Mouse (Mus musculus): ENCODE measurements around the gene Defb42. TPM values are rescaled to one million over a fixed set of nuclear protein-coding genes. Genes with fewer than 3 reads are reported as not detected.

The Defb42 gene
- total RNA-seq (2015) (not detected in 2 replicates), total RNA-seq (2017) (not detected in 2 replicates)

GRCm38 (mm10) chr14:63046691-63047090, at the start of gene Defb42:
TSS of gene Defb42 (plus strand) at chr14:63046991.
- no peak for ATAC-seq (ENCODE audit: poor library complexity, severe bottlenecking)

GRCm38 (mm10) chr14:62997777-62998176, 49.0 kb upstream of the Defb42 start, which contains the start of gene Defb47:
TSS of gene Defb47 (plus strand) at chr14:62998077.
- no peak for ATAC-seq (ENCODE audit: poor library complexity, severe bottlenecking)

- peak; percentile 27 for ATAC-seq (ENCODE audit: poor library complexity, severe bottlenecking)
Measured at GRCm38 (mm10) chr14:62998977-62999376, 47.8 kb upstream of the Defb42 start.

GRCm38 (mm10) chr14:63002588-63002987, 44.2 kb upstream of the Defb42 start:
- no peak for ATAC-seq (ENCODE audit: poor library complexity, severe bottlenecking)

- ATAC-seq (ENCODE audit: poor library complexity, severe bottlenecking): no peak
Measured at GRCm38 (mm10) chr14:63011471-63011870, 35.3 kb upstream of the Defb42 start, which contains the start of gene Defb43. TSS of gene Defb43 (plus strand) at chr14:63011771.

GRCm38 (mm10) chr14:63013082-63013481, 33.7 kb upstream of the Defb42 start:
- ATAC-seq (ENCODE audit: poor library complexity, severe bottlenecking): no peak

- no peak for ATAC-seq (ENCODE audit: poor library complexity, severe bottlenecking)
Measured at GRCm38 (mm10) chr14:63014667-63015066, 32.1 kb upstream of the Defb42 start.

GRCm38 (mm10) chr14:63020524-63021156, 26.2 kb upstream of the Defb42 start:
- no peak for ATAC-seq (ENCODE audit: poor library complexity, severe bottlenecking)

- ATAC-seq (ENCODE audit: poor library complexity, severe bottlenecking): no peak
Measured at GRCm38 (mm10) chr14:63049910-63050370, 3.1 kb downstream of the Defb42 start, which contains the start of gene Defb30. TSS of gene Defb30 (minus strand) at chr14:63049960.

GRCm38 (mm10) chr14:63050769-63051168, 4.0 kb downstream of the Defb42 start:
- peak; percentile 66 for ATAC-seq (ENCODE audit: poor library complexity, severe bottlenecking)

GRCm38 (mm10) chr14:63054729-63055128, 7.9 kb downstream of the Defb42 start:
- ATAC-seq (ENCODE audit: poor library complexity, severe bottlenecking): no peak

- no peak for ATAC-seq (ENCODE audit: poor library complexity, severe bottlenecking)
Measured at GRCm38 (mm10) chr14:63060361-63060760, 13.6 kb downstream of the Defb42 start.

- ATAC-seq (ENCODE audit: poor library complexity, severe bottlenecking): no peak
Measured at GRCm38 (mm10) chr14:63062184-63062583, 15.4 kb downstream of the Defb42 start.

GRCm38 (mm10) chr14:63065391-63065790, 18.6 kb downstream of the Defb42 start:
- ATAC-seq (ENCODE audit: poor library complexity, severe bottlenecking): no peak

- ATAC-seq (ENCODE audit: poor library complexity, severe bottlenecking): peak; percentile 60
Measured at GRCm38 (mm10) chr14:63066630-63067310, 20.0 kb downstream of the Defb42 start.

GRCm38 (mm10) chr14:63067708-63068107, 20.9 kb downstream of the Defb42 start:
- ATAC-seq (ENCODE audit: poor library complexity, severe bottlenecking): no peak

Other genes starting within 250 kb of the Defb42 start
- 35.4 and 35.8 TPM in 2 replicates for gene Wdfy2, start 209.3 kb upstream of the Defb42 start, total RNA-seq (2015)
- 45.7 and 51.7 TPM in 2 replicates for gene Wdfy2, start 209.3 kb upstream of the Defb42 start, total RNA-seq (2017)
- not detected in 2 replicates for gene Defb48, start 62.5 kb upstream of the Defb42 start, total RNA-seq (2015)
- not detected in 2 replicates for gene Defb48, start 62.5 kb upstream of the Defb42 start, total RNA-seq (2017)
- gene Defb47, start 48.9 kb upstream of the Defb42 start, total RNA-seq (2015): not detected in 2 replicates
- gene Defb47, start 48.9 kb upstream of the Defb42 start, total RNA-seq (2017): not detected in 2 replicates
- gene Defb43, start 35.2 kb upstream of the Defb42 start, total RNA-seq (2015): not detected in 2 replicates
- gene Defb43, start 35.2 kb upstream of the Defb42 start, total RNA-seq (2017): not detected in 2 replicates
- gene Defb30, start 3.0 kb downstream of the Defb42 start, total RNA-seq (2015): not detected in 2 replicates
- not detected in 2 replicates for gene Defb30, start 3.0 kb downstream of the Defb42 start, total RNA-seq (2017)